Mouse (Mus musculus) testis, adult 2 months (tissue): ENCODE data around the gene Sparc. TPM values are rescaled to one million over a fixed set of nuclear protein-coding genes. Genes with fewer than 3 reads are reported as not detected.

Experiments used
- H3K27ac ChIP-seq: fragments of 200-500 bp; 2 replicates; pipeline ENCODE4 v1.5.1; 2012; ENCODE audit warnings: low read depth, low read length; ENCODE audit not compliant: control insufficient read depth, insufficient read depth
- H3K27me3 ChIP-seq: fragments of 200-500 bp; 2 replicates; pipeline ENCODE4 v1.6.1; 2012; ENCODE audit warnings: mild to moderate bottlenecking, low read length, moderate library complexity; ENCODE audit not compliant: control insufficient read depth, insufficient read depth
- H3K36me3 ChIP-seq: fragments of 200-500 bp; 2 replicates; pipeline ENCODE4 v1.6.1; 2012; ENCODE audit warnings: mild to moderate bottlenecking, low read length; ENCODE audit not compliant: control insufficient read depth, insufficient read depth
- H3K4me1 ChIP-seq: fragments of 200-500 bp; 2 replicates; pipeline ENCODE4 v1.6.1; 2012; ENCODE audit warnings: low read length; ENCODE audit not compliant: control insufficient read depth, insufficient read depth
- H3K4me3 ChIP-seq: fragments of 200-500 bp; 2 replicates; pipeline ENCODE4 v1.5.1; 2012; ENCODE audit warnings: low read depth, mild to moderate bottlenecking, low read length, moderate library complexity, mixed read lengths; ENCODE audit not compliant: control insufficient read depth
- CTCF ChIP-seq: fragments of 200-500 bp; IDR thresholded peaks from 2 replicates; pipeline ENCODE4 v1.5.1; 2012; ENCODE audit warnings: low read depth, mild to moderate bottlenecking, inconsistent platforms, low read length, moderate library complexity; ENCODE audit not compliant: control insufficient read depth, insufficient read depth, insufficient replicate concordance
- POLR2A ChIP-seq: fragments of 200-500 bp; IDR thresholded peaks from 2 replicates; pipeline ENCODE4 v1.6.1; 2012; ENCODE audit warnings: low read depth, mild to moderate bottlenecking, inconsistent platforms, low read length, moderate library complexity; ENCODE audit not compliant: control insufficient read depth
- polyA plus RNA-seq: library from polyadenylated mRNA; depleted of rRNA; stranded (reverse); fragments of >200 nt; gene quantifications from 2 replicates; pipeline ENCODE4 v1.2.3, GENCODE M21; 2012; rRNA removed

Sparc gene
- polyA plus RNA-seq, result 374 and 406 TPM in 2 replicates

- peaks cover under 1% of the 10 kb centered on the region for H3K4me1 ChIP-seq
- no peaks in the 10 kb centered on the region for H3K36me3 ChIP-seq
- H3K27ac ChIP-seq, result no peak within 1 kb of the TSS
- H3K4me3 ChIP-seq, result no peak within 1 kb of the TSS
- H3K27me3 ChIP-seq, result no peaks in the 10 kb centered on the region
- no peak for TF ChIP-seq CTCF
- no peak for TF ChIP-seq POLR2A
These were observed at the start of gene Sparc for GRCm38 (mm10) chr11:55422978-55423377. Gene Sparc (minus strand): TSS chr11:55423183.

GRCm38 (mm10) chr11:55471467-55471866 lies 48.5 kb upstream of the Sparc start:
- TF ChIP-seq POLR2A, result no peak
- no peak for TF ChIP-seq CTCF
- Histone ChIP-seq H3K36me3 (no peaks in the 10 kb centered on the region), H3K4me3 (peak overlapping the region; percentile 88; the same call in 1 of the 2 replicates), H3K27ac (peak overlapping the region; percentile 55), H3K27me3 (no peaks in the 10 kb centered on the region), H3K4me1 (peaks cover 16% of the 10 kb centered on the region)

- no peak for TF ChIP-seq POLR2A
- TF ChIP-seq CTCF, result no peak
- peaks cover 16% of the 10 kb centered on the region for H3K4me1 ChIP-seq
- no peaks in the 10 kb centered on the region for H3K36me3 ChIP-seq
- no peaks in the 10 kb centered on the region for H3K27me3 ChIP-seq
- H3K4me3 ChIP-seq, result peak overlapping the region; percentile 88
- H3K27ac ChIP-seq, result peak overlapping the region; percentile 69
These were observed 47.8 kb upstream of the Sparc start for GRCm38 (mm10) chr11:55470761-55471160.

- Histone ChIP-seq H3K27ac (peak overlapping the region; percentile 69), H3K36me3 (no peaks in the 10 kb centered on the region), H3K4me1 (peaks cover 16% of the 10 kb centered on the region), H3K27me3 (no peaks in the 10 kb centered on the region), H3K4me3 (peak overlapping the region; percentile 88)
- TF ChIP-seq CTCF (no peak), POLR2A (no peak; the same call in 1 of the 2 replicates)
These were observed 47.1 kb upstream of the Sparc start for GRCm38 (mm10) chr11:55469923-55470691.

GRCm38 (mm10) chr11:55469048-55469843 lies 46.3 kb upstream of the Sparc start, which contains the start of gene G3bp1:
Gene G3bp1 (plus strand): TSS chr11:55469685.
- TF ChIP-seq CTCF, result peak; percentile 17; the same call in 1 of the 2 replicates
- TF ChIP-seq POLR2A, result peak; percentile 99
- peaks cover 18% of the 10 kb centered on the region for H3K4me1 ChIP-seq

GRCm38 (mm10) chr11:55468611-55469047 lies 45.6 kb upstream of the Sparc start:
- peak overlapping the region; percentile 89 for H3K27ac ChIP-seq
- H3K4me3 ChIP-seq, result peak overlapping the region; percentile 88
- H3K36me3 ChIP-seq, result no peaks in the 10 kb centered on the region
- H3K4me1 ChIP-seq, result peaks cover 18% of the 10 kb centered on the region
- H3K27me3 ChIP-seq, result no peaks in the 10 kb centered on the region
- TF ChIP-seq POLR2A (no peak), CTCF (no peak)

More at GRCm38 (mm10) chr11:55469048-55469843, 46.3 kb upstream of the Sparc start, which contains the start of gene G3bp1:
- peak within 1 kb of the TSS; percentile 89 for H3K27ac ChIP-seq
- H3K27me3 ChIP-seq, result no peaks in the 10 kb centered on the region
- H3K4me3 ChIP-seq, result peak within 1 kb of the TSS; percentile 88
- H3K36me3 ChIP-seq, result no peaks in the 10 kb centered on the region

GRCm38 (mm10) chr11:55468012-55468411 lies 45.0 kb upstream of the Sparc start:
- Histone ChIP-seq H3K27me3 (no peaks in the 10 kb centered on the region), H3K36me3 (no peaks in the 10 kb centered on the region)

More at GRCm38 (mm10) chr11:55468012-55468411, 45.0 kb upstream of the Sparc start:
- TF ChIP-seq CTCF, result no peak
- TF ChIP-seq POLR2A, result no peak
- peak overlapping the region; percentile 89 for H3K27ac ChIP-seq
- peak overlapping the region; percentile 88; the same call in 1 of the 2 replicates for H3K4me3 ChIP-seq
- peaks cover 18% of the 10 kb centered on the region for H3K4me1 ChIP-seq
